In the genomic region with DNA sequence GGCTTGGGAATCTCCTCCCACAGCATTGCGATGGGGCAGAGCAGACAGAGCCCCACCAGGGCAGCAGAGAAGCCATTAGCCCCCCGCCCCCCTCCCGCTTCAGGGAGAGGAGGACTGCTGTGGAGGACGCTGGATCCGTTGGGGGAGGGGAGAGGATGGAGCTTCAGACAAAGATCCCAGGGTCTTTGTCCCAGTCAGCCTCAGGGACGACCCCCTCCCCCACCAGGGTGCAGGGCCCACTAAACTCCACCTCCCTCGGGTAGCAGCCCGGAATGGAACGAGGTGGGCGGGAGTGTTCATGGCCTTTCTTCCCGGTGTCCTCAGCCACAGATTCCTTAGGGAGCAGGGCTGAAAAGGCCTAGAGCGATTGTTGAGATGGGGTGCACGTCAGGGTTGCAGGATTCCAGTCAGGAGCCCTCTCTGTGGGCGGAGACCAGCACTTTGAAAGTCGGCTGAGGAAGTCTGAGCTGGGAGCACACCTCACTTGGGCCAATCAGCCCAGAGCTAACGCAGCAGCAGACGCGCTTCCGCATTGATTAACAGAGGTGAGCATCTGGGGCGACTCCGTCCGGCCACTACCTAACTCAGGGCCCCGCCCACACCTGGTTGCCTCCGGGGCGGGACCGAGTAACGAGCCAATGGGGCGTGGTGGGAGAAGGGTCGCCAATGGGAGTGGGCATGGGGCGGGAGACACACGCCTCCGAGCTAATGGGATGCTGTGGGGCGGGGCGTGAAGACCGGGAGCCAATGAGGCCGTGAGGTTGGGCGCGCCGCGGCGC, we compare ENCODE assay signal across 8 mouse cellular contexts. TPM values are rescaled to one million over a fixed set of nuclear protein-coding genes. Genes with fewer than 3 reads are reported as not detected.
A peak's percentile ranks its signal among the peaks of the same experiment; 100 is the strongest.
DNase-seq lines count a peak whose midpoint lies in the region; ATAC-seq and TF ChIP-seq lines count a peak whose summit lies in the region.

TSS of gene Rassf7 (plus strand) at position 760 of the 779 bp plus-strand sequence.

- DNase-seq in A20 (ENCODE audit: low read depth, low spot score) (peak; percentile 100), liver (peak; percentile 99)
- DNase-seq in heart, adult 9 months (ENCODE audit: low spot score in 2 of 2) = peak; percentile 82 to 86
- peak; percentile 98 for DNase-seq in splenic B cell, adult 2 months (ENCODE audit: low read depth, low spot score)

- peaks cover 14% of the 10 kb centered on the region for H3K4me1 ChIP-seq in bone marrow macrophage, adult 2 months (ENCODE audit: control insufficient read depth, insufficient read depth, low read length)
- no peaks in the 10 kb centered on the region for H3K4me1 ChIP-seq in embryonic fibroblast, embryonic 13.5 days (ENCODE audit: control insufficient read depth, insufficient read depth, low read length)
- H3K4me1 ChIP-seq in kidney, embryonic 14.5 days (ENCODE audit: control insufficient read depth, insufficient read depth, low read length) = peaks cover 23% of the 10 kb centered on the region

- H3ac ChIP-seq in myocyte (ENCODE audit: control insufficient read depth, insufficient read length) = peak within 1 kb of the TSS; percentile 14

- H3K4me3 ChIP-seq in bone marrow macrophage, adult 2 months (ENCODE audit: insufficient read depth, low read length) = peak within 1 kb of the TSS; percentile 76
- H3K4me3 ChIP-seq in embryonic fibroblast, embryonic 13.5 days (ENCODE audit: insufficient read depth, low read length) = peak within 1 kb of the TSS; percentile 74
- peak within 1 kb of the TSS; percentile 63 for H3K4me3 ChIP-seq in kidney, embryonic 14.5 days (ENCODE audit: low read length)
- peak within 1 kb of the TSS; percentile 39 for H3K4me3 ChIP-seq in myocyte

- TF ChIP-seq CTCF in bone marrow macrophage, adult 2 months (IDR thresholded peaks at IDR 0.05; ENCODE audit: low read depth, low read length) = no peak
- no peak for TF ChIP-seq CTCF in embryonic fibroblast, embryonic 13.5 days (IDR thresholded peaks at IDR 0.05; ENCODE audit: borderline replicate concordance, insufficient read depth, low read length)

- peak; percentile 95 for ATAC-seq in kidney, embryonic 14.5 days (ENCODE audit: low FRiP score, low TSS enrichment)

- H3K36me3 ChIP-seq in kidney, embryonic 14.5 days (ENCODE audit: control insufficient read depth, insufficient read depth, low read length) = peaks cover 12% of the 10 kb centered on the region; the same call in 1 of the 2 replicates
- H3K36me3 ChIP-seq in myocyte (ENCODE audit: control insufficient read depth, insufficient read depth) = no peaks in the 10 kb centered on the region
- H3K36me3 ChIP-seq in splenic B cell, adult 2 months (ENCODE audit: control insufficient read depth, insufficient read depth, low read length, poor library complexity, severe bottlenecking) = no peaks in the 10 kb centered on the region

- H3K4me2 ChIP-seq in kidney, embryonic 14.5 days (replicated peaks; ENCODE audit: low read depth, low read length) = peak within 1 kb of the TSS; percentile 73
- H3K4me2 ChIP-seq in myocyte (ENCODE audit: low read depth) = peak within 1 kb of the TSS; percentile 85

- TF ChIP-seq POLR2A in bone marrow macrophage, adult 2 months (IDR thresholded peaks at IDR 0.05; ENCODE audit: borderline replicate concordance, low read depth, low read length) = no peak
- peak; percentile 50 for TF ChIP-seq POLR2A in embryonic fibroblast, embryonic 13.5 days (IDR thresholded peaks at IDR 0.05; ENCODE audit: low read depth, low read length)
- no peak for TF ChIP-seq POLR2A in myocyte (IDR thresholded peaks at IDR 0.05; ENCODE audit: insufficient read length, low read depth)

- peak within 1 kb of the TSS; percentile 67 for H3K9ac ChIP-seq in kidney, embryonic 14.5 days (ENCODE audit: low read depth, low read length)

- H3K27me3 ChIP-seq in kidney, embryonic 14.5 days (ENCODE audit: control insufficient read depth, insufficient read depth, low read length) = no peaks in the 10 kb centered on the region
- peaks cover 33% of the 10 kb centered on the region for H3K27me3 ChIP-seq in myocyte (ENCODE audit: control insufficient read depth, insufficient read depth, insufficient read length)
- no peaks in the 10 kb centered on the region for H3K27me3 ChIP-seq in splenic B cell, adult 2 months (ENCODE audit: control insufficient read depth, insufficient read depth, low read length, poor library complexity, severe bottlenecking)

- WGBS in kidney, embryonic 14.5 days = 1% methylated on average over 41 of the region's 41 CpGs

- H3K9me3 ChIP-seq in kidney, embryonic 14.5 days (ENCODE audit: control insufficient read depth, low read length) = no peaks in the 10 kb centered on the region

- no peak within 1 kb of the TSS for H3K27ac ChIP-seq in bone marrow macrophage, adult 2 months (ENCODE audit: insufficient read depth, low read depth, low read length)
- H3K27ac ChIP-seq in embryonic fibroblast, embryonic 13.5 days (ENCODE audit: insufficient read depth, low read length) = no peak within 1 kb of the TSS
- H3K27ac ChIP-seq in kidney, embryonic 14.5 days (ENCODE audit: low read depth, low read length) = peak within 1 kb of the TSS; percentile 98

- H3K79me2 ChIP-seq in myocyte (ENCODE audit: control insufficient read depth, insufficient read depth) = peaks cover 9% of the 10 kb centered on the region

TF ChIP-seq in myocyte, 11 proteins besides CTCF, POLR2A, EP300 and RAD21:
- no peak for TF ChIP-seq E2F4 (IDR thresholded peaks at IDR 0.05; ENCODE audit: insufficient read depth)
- TF ChIP-seq USF1 (IDR thresholded peaks at IDR 0.05; ENCODE audit: low read depth) = no peak
- TF ChIP-seq MYOG (IDR thresholded peaks at IDR 0.05; ENCODE audit: control insufficient read depth in 1 of 3, insufficient read depth in 1 of 3, insufficient read length in 2 of 3, low read depth in 2 of 3) = no peak
- TF ChIP-seq MYOD1 (IDR thresholded peaks at IDR 0.05; ENCODE audit: control insufficient read depth in 1 of 3, insufficient read length in 2 of 3, low read depth in 2 of 3) = no peak
- no peak for TF ChIP-seq TCF12 (IDR thresholded peaks at IDR 0.05; ENCODE audit: insufficient read depth, poor library complexity, severe bottlenecking)
- TF ChIP-seq POLR2AphosphoS2 (IDR thresholded peaks at IDR 0.05; ENCODE audit: insufficient read length, low read depth) = no peak
- no peak for TF ChIP-seq TCF3 (IDR thresholded peaks at IDR 0.05; ENCODE audit: insufficient read length, low read depth)
- TF ChIP-seq REST (IDR thresholded peaks at IDR 0.05; ENCODE audit: insufficient read depth, insufficient read length) = no peak
- TF ChIP-seq CEBPB (IDR thresholded peaks at IDR 0.05; ENCODE audit: insufficient read depth, poor library complexity, severe bottlenecking) = no peak
- TF ChIP-seq SRF (IDR thresholded peaks at IDR 0.05; ENCODE audit: control insufficient read depth, insufficient read length, low read depth) = no peak
- no peak for TF ChIP-seq MAX (IDR thresholded peaks at IDR 0.05; ENCODE audit: low read depth)

RNA-seq across cellular contexts. Expression of gene Rassf7, which starts in this region (rescaled TPM):
- polyA plus RNA-seq in bone marrow macrophage, adult 2 months (2012; ENCODE audit: insufficient read depth, insufficient read length, missing spikeins) = 3.5 and 3.9 TPM in 2 replicates
- 3.9 and 5.8 TPM in 2 replicates for polyA plus RNA-seq in embryonic fibroblast, embryonic 13.5 days (2011; ENCODE audit: insufficient read length, low read depth, missing spikeins)
- polyA plus RNA-seq in kidney, embryonic 14.5 days (2014; fragmentation: Nextera tagmentation; extraction: Ambion mirVana) = 52.0 and 52.9 TPM in 2 replicates
- 54.5 TPM for polyA plus RNA-seq in myocyte (2012; fragmentation: generic; extraction: Trizol)
